In genomic region chr7:66388621-66389532, GRCm38 (mm10) we compare ENCODE assay signal across 8 mouse cellular contexts. TPM values are rescaled to one million over a fixed set of nuclear protein-coding genes. Genes with fewer than 3 reads are reported as not detected.
DNase-seq lines count a peak whose midpoint lies in the region; ATAC-seq and TF ChIP-seq lines count a peak whose summit lies in the region.

No protein-coding gene starts in this region.

- peaks cover 19% of the 10 kb centered on the region for H3K27me3 ChIP-seq in hindbrain, embryonic 12.5 days
- no peaks in the 10 kb centered on the region for H3K27me3 ChIP-seq in lung, postnatal 0 days (replicated peaks; ENCODE audit: insufficient read depth, low read length)

- peak; percentile 96 for TF ChIP-seq CTCF in lung, postnatal 0 days (IDR thresholded peaks at IDR 0.05)

- H3K36me3 ChIP-seq in hindbrain, embryonic 12.5 days = no peaks in the 10 kb centered on the region
- H3K36me3 ChIP-seq in lung, postnatal 0 days (ENCODE audit: insufficient read depth, low read length) = no peaks in the 10 kb centered on the region

- ATAC-seq in hindbrain, embryonic 12.5 days (ENCODE audit: low FRiP score) = peak; percentile 78
- ATAC-seq in lung, postnatal 0 days = peak; percentile 75

- no peak overlapping the region for H3K27ac ChIP-seq in hindbrain, embryonic 12.5 days
- H3K27ac ChIP-seq in lung, postnatal 0 days (ENCODE audit: low read length) = peak overlapping the region; percentile 92

- peaks cover 17% of the 10 kb centered on the region for H3K4me1 ChIP-seq in hindbrain, embryonic 12.5 days
- H3K4me1 ChIP-seq in lung, postnatal 0 days (ENCODE audit: insufficient read depth, low read depth, low read length) = peaks cover 9% of the 10 kb centered on the region; the same call in 1 of the 2 replicates

- TF ChIP-seq EP300 in lung, postnatal 0 days (IDR thresholded peaks at IDR 0.05) = no peak

- H3K9me3 ChIP-seq in hindbrain, embryonic 12.5 days (replicated peaks) = no peaks in the 10 kb centered on the region
- no peaks in the 10 kb centered on the region for H3K9me3 ChIP-seq in lung, postnatal 0 days (ENCODE audit: low read length)

- 12% methylated on average over 28 of the region's 28 CpGs for WGBS in hindbrain, embryonic 12.5 days
- 8% methylated on average over 28 of the region's 28 CpGs for WGBS in lung, postnatal 0 days

- H3K4me2 ChIP-seq in hindbrain, embryonic 12.5 days (replicated peaks) = peak overlapping the region; percentile 97
- H3K4me2 ChIP-seq in lung, postnatal 0 days (replicated peaks; ENCODE audit: low read depth, low read length) = peak overlapping the region; percentile 95

- H3K9ac ChIP-seq in hindbrain, embryonic 12.5 days = no peak overlapping the region
- H3K9ac ChIP-seq in lung, postnatal 0 days (replicated peaks; ENCODE audit: low read depth) = peak overlapping the region; percentile 93

- H3K4me3 ChIP-seq in hindbrain, embryonic 12.5 days = peak overlapping the region; percentile 59
- peak overlapping the region; percentile 77 for H3K4me3 ChIP-seq in lung, postnatal 0 days (ENCODE audit: low read depth, low read length)

- peak; percentile 5 for DNase-seq in T-cell, adult 2 months (ENCODE audit: low spot score)
- peak; percentile 78 to 82 for DNase-seq in cerebellum, postnatal 10 days
- peak; percentile 19 to 82 for DNase-seq in frontal cortex, adult 2 months (ENCODE audit: extremely low spot score in 1 of 2, low spot score in 1 of 2)
- DNase-seq in layer of hippocampus, adult 9-11 months = peak; percentile 78
- peak; percentile 96 for DNase-seq in lung, postnatal 0 days (ENCODE audit: low spot score)
- DNase-seq in retina, adult 2 months (ENCODE audit: low read depth, low spot score) = peak; percentile 39
- peak; percentile 57 to 67 for DNase-seq in urinary bladder, postnatal 36 days (ENCODE audit: low spot score in 2 of 2)

RNA-seq across cellular contexts. Expression of gene Lrrk1, which starts 0.7 kb away (rescaled TPM):
- 4.2 and 4.8 TPM in 2 replicates for polyA plus RNA-seq in frontal cortex, adult 2 months (2012; rRNA removed)
- 7.2 and 7.6 TPM in 2 replicates for polyA plus RNA-seq in hindbrain, embryonic 12.5 days (2016; fragmentation: Nextera tagmentation; extraction: Ambion mirVana)
- 20.5 and 27.9 TPM in 2 replicates for polyA plus RNA-seq in lung, postnatal 0 days (2015; fragmentation: Nextera tagmentation; extraction: Ambion mirVana)

RNA-seq across cellular contexts. Expression of gene Gm10974, which starts 23.2 kb away (rescaled TPM):
- not detected in 2 replicates for polyA plus RNA-seq in frontal cortex, adult 2 months (2012; rRNA removed)
- polyA plus RNA-seq in hindbrain, embryonic 12.5 days (2016; fragmentation: Nextera tagmentation; extraction: Ambion mirVana) = not detected in 2 replicates
- polyA plus RNA-seq in lung, postnatal 0 days (2015; fragmentation: Nextera tagmentation; extraction: Ambion mirVana) = not detected in 2 replicates

RNA-seq across cellular contexts. Expression of gene Aldh1a3, which starts 38.4 kb away (rescaled TPM):
- 2.3 and 3.1 TPM in 2 replicates for polyA plus RNA-seq in frontal cortex, adult 2 months (2012; rRNA removed)
- polyA plus RNA-seq in hindbrain, embryonic 12.5 days (2016; fragmentation: Nextera tagmentation; extraction: Ambion mirVana) = 7.5 and 22.2 TPM in 2 replicates
- polyA plus RNA-seq in lung, postnatal 0 days (2015; fragmentation: Nextera tagmentation; extraction: Ambion mirVana) = 0.84 and 1.7 TPM in 2 replicates

Comparison
In these comparisons a context has a peak if more than half of its experiments do, and no peak if none do; other contexts are left out.
1. DNase-seq: peak in every context shown above with its lines; median percentile 96 in lung, postnatal 0 days; 80 in cerebellum, postnatal 10 days; 78 in layer of hippocampus, adult 9-11 months; 62 in urinary bladder, postnatal 36 days; 50 in frontal cortex, adult 2 months; 39 in retina, adult 2 months; 5 in T-cell, adult 2 months.